Mouse (Mus musculus) testis, postnatal 14 days (tissue): ENCODE results near the gene Lat2.

ENCODE experiments used
- DNase-seq: peaks from one replicate; pipeline ENCODE4 v3.0.0; 2021; ENCODE audit warnings: low spot score

Lat2 gene

GRCm38 (mm10) chr5:134571730-134572507, 42.9 kb downstream of the Lat2 start:
- peak; percentile 66 for DNase-seq

- DNase-seq, result no peak
Measured at GRCm38 (mm10) chr5:134568964-134569491, 45.8 kb downstream of the Lat2 start.

- DNase-seq, result no peak
Measured at GRCm38 (mm10) chr5:134568030-134568429, 46.8 kb downstream of the Lat2 start.

- DNase-seq, result no peak
Measured at GRCm38 (mm10) chr5:134567445-134567844, 47.4 kb downstream of the Lat2 start.

- DNase-seq, result no peak
Measured at GRCm38 (mm10) chr5:134565696-134566095, 49.1 kb downstream of the Lat2 start.

GRCm38 (mm10) chr5:134564272-134564671, 50.6 kb downstream of the Lat2 start:
- no peak for DNase-seq

- DNase-seq, result no peak
Measured at GRCm38 (mm10) chr5:134560450-134561171, 54.2 kb downstream of the Lat2 start.

GRCm38 (mm10) chr5:134560071-134560449, 54.8 kb downstream of the Lat2 start, which contains the start of gene Syna:
Syna (minus strand) TSS chr5:134560171.
- no peak for DNase-seq

- peak; percentile 34 for DNase-seq
Measured at GRCm38 (mm10) chr5:134555463-134556164, 59.2 kb downstream of the Lat2 start.

- DNase-seq, result no peak
Measured at GRCm38 (mm10) chr5:134553951-134554546, 60.8 kb downstream of the Lat2 start.

- DNase-seq, result peak; percentile 89
Measured at GRCm38 (mm10) chr5:134552110-134552972, 62.5 kb downstream of the Lat2 start, which contains the start of gene Clip2. Clip2 (minus strand) TSS chr5:134552434.

GRCm38 (mm10) chr5:134551233-134552109, 63.4 kb downstream of the Lat2 start:
- DNase-seq, result no peak

GRCm38 (mm10) chr5:134550836-134551232, 64.0 kb downstream of the Lat2 start:
- DNase-seq, result no peak
